Mouse (Mus musculus) hindbrain, embryonic 14.5 days (tissue): ENCODE measurements around the gene Rnf126. TPM values are rescaled to one million over a fixed set of nuclear protein-coding genes. Genes with fewer than 3 reads are reported as not detected.

Experiments used
- ATAC-seq: fragments of 200-750 bp; cut with Nextera tagmentation; 2 replicates; pipeline ENCODE4 v1.8.0; 2017; ENCODE audit warnings: moderate number of reproducible peaks, mild to moderate bottlenecking, moderate TSS enrichment, moderate library complexity; ENCODE audit not compliant: low FRiP score
- DNase-seq: peaks from one replicate; pipeline ENCODE4 v3.0.0-alpha.2; 2015; ENCODE audit warnings: low spot score
- H3K27ac ChIP-seq: fragments of 300-500 bp; sonication (generic); 2 replicates; pipeline ENCODE4 v1.5.1; 2014; ENCODE audit warnings: mild to moderate bottlenecking, moderate library complexity
- H3K27me3 ChIP-seq: fragments of 300-500 bp; sonication (generic); 2 replicates; pipeline ENCODE4 v1.6.1; 2014; ENCODE audit warnings: mild to moderate bottlenecking, low read length, mixed read lengths; ENCODE audit not compliant: control insufficient read depth, insufficient read depth
- H3K36me3 ChIP-seq: fragments of 300-500 bp; sonication (generic); replicated peaks from 2 replicates; pipeline ENCODE4 v1.6.1; 2014; ENCODE audit not compliant: control insufficient read depth, insufficient read depth
- H3K4me1 ChIP-seq: fragments of 300-500 bp; sonication (generic); replicated peaks from 2 replicates; pipeline ENCODE4 v1.6.1; 2014; ENCODE audit warnings: antibody characterized with exemption, low read length, mixed read lengths; ENCODE audit not compliant: control insufficient read depth, insufficient read depth
- H3K4me2 ChIP-seq: fragments of 300-500 bp; sonication (generic); replicated peaks from 2 replicates; pipeline ENCODE4 v1.6.1; 2014; ENCODE audit warnings: mild to moderate bottlenecking, moderate library complexity
- H3K4me3 ChIP-seq: fragments of 300-500 bp; sonication (generic); replicated peaks from 2 replicates; pipeline ENCODE4 v1.5.1; 2014; ENCODE audit warnings: mild to moderate bottlenecking, low read length
- H3K9ac ChIP-seq: fragments of 300-500 bp; sonication (generic); 2 replicates; pipeline ENCODE4 v1.6.1; 2014
- H3K9me3 ChIP-seq: fragments of 300-500 bp; sonication (generic); 2 replicates; pipeline ENCODE4 v1.6.1; 2016; ENCODE audit warnings: low read length; ENCODE audit not compliant: control insufficient read depth
- WGBS: fragments of 180-500 bp; shearing (Covaris S2); extraction: QIAGEN DNeasy Blood & Tissue Kit; methylation state at CpG from one replicate; pipeline ENCODE4 v1.1.7; 2014; 5-methylcytosine and 5-hydroxymethylcytosine counted together
- polyA plus RNA-seq: library from polyadenylated mRNA; unstranded; fragments of >200 nt; fragmentation: Nextera tagmentation; extraction: Ambion mirVana; gene quantifications from 2 replicates; pipeline ENCODE4 v1.2.1, GENCODE M21; 2014

Gene Rnf126
- polyA plus RNA-seq, 1 experiment from 2014 or later = 96.7 TPM

- ATAC-seq = no peak; the same call in 1 of the 2 replicates
- Histone ChIP-seq H3K4me1 (no peaks in the 10 kb centered on the region), H3K27me3 (no peaks in the 10 kb centered on the region), H3K27ac (no peak overlapping the region), H3K4me3 (no peak overlapping the region), H3K9ac (no peak overlapping the region), H3K36me3 (peaks cover 21% of the 10 kb centered on the region; the same call in 1 of the 2 replicates), H3K4me2 (no peak overlapping the region), H3K9me3 (0 out of 2 replicates have a peak, but pooled peaks cover 3% of the 10 kb centered on the region)
- 80% methylated on average over 13 of the region's 13 CpGs for WGBS
- DNase-seq = no peak
Measured at GRCm38 (mm10) chr10:79729357-79729965, 37.3 kb downstream of the Rnf126 start.

- 65% methylated on average over 28 of the region's 28 CpGs for WGBS
- DNase-seq (no peak), ATAC-seq (no peak)
Measured at GRCm38 (mm10) chr10:79728323-79729249, 38.2 kb downstream of the Rnf126 start.

GRCm38 (mm10) chr10:79726090-79726489 is 40.7 kb downstream of the Rnf126 start:
- DNase-seq = no peak
- 23% methylated on average over 11 of the region's 11 CpGs for whole genome bisulfite sequencing

More at GRCm38 (mm10) chr10:79728323-79729249, 38.2 kb downstream of the Rnf126 start:
- no peaks in the 10 kb centered on the region for H3K4me1 ChIP-seq
- H3K4me2 ChIP-seq = no peak overlapping the region
- no peaks in the 10 kb centered on the region for H3K27me3 ChIP-seq
- no peak overlapping the region for H3K9ac ChIP-seq
- no peak overlapping the region for H3K27ac ChIP-seq
- peaks cover 12% of the 10 kb centered on the region; the same call in 1 of the 2 replicates for H3K36me3 ChIP-seq
- no peak overlapping the region for H3K4me3 ChIP-seq
- 0 out of 2 replicates have a peak, but pooled peaks cover 3% of the 10 kb centered on the region for H3K9me3 ChIP-seq

GRCm38 (mm10) chr10:79723692-79724091 is 43.1 kb downstream of the Rnf126 start:
- H3K27me3 ChIP-seq = peaks cover 4% of the 10 kb centered on the region; the same call in 1 of the 2 replicates

More at GRCm38 (mm10) chr10:79726090-79726489, 40.7 kb downstream of the Rnf126 start:
- no peak overlapping the region for H3K9ac ChIP-seq
- no peak overlapping the region for H3K4me3 ChIP-seq
- H3K27me3 ChIP-seq = no peaks in the 10 kb centered on the region
- no peak overlapping the region for H3K27ac ChIP-seq
- 0 out of 2 replicates have a peak, but pooled peaks cover 8% of the 10 kb centered on the region for H3K36me3 ChIP-seq
- 0 out of 2 replicates have a peak, but pooled peaks cover 3% of the 10 kb centered on the region for H3K9me3 ChIP-seq
- H3K4me2 ChIP-seq = no peak overlapping the region
- no peaks in the 10 kb centered on the region for H3K4me1 ChIP-seq
- no peak for ATAC-seq

GRCm38 (mm10) chr10:79723047-79723446 is 43.7 kb downstream of the Rnf126 start:
- no peak overlapping the region for H3K27ac ChIP-seq
- H3K4me2 ChIP-seq = no peak overlapping the region
- 55% methylated on average over 6 of the region's 6 CpGs for WGBS
- peaks cover 1% of the 10 kb centered on the region; the same call in 1 of the 2 replicates for H3K4me1 ChIP-seq
- H3K27me3 ChIP-seq = peaks cover 10% of the 10 kb centered on the region
- 0 out of 2 replicates have a peak, but pooled peaks cover 4% of the 10 kb centered on the region for H3K36me3 ChIP-seq
- 0 out of 2 replicates have a peak, but pooled peaks cover 3% of the 10 kb centered on the region for H3K9me3 ChIP-seq
- DNase-seq (no peak), ATAC-seq (no peak)
- H3K4me3 ChIP-seq = no peak overlapping the region
- no peak overlapping the region for H3K9ac ChIP-seq

More at GRCm38 (mm10) chr10:79723692-79724091, 43.1 kb downstream of the Rnf126 start:
- DNase-seq (no peak), ATAC-seq (no peak)
- 87% methylated on average over 7 of the region's 7 CpGs for WGBS
- Histone ChIP-seq H3K9ac (no peak overlapping the region), H3K4me2 (no peak overlapping the region), H3K36me3 (0 out of 2 replicates have a peak, but pooled peaks cover 4% of the 10 kb centered on the region), H3K4me3 (no peak overlapping the region), H3K27ac (no peak overlapping the region), H3K9me3 (0 out of 2 replicates have a peak, but pooled peaks cover 3% of the 10 kb centered on the region), H3K4me1 (no peaks in the 10 kb centered on the region)

- Histone ChIP-seq H3K4me1 (peaks cover 15% of the 10 kb centered on the region), H3K9me3 (no peaks in the 10 kb centered on the region), H3K27ac (no peak overlapping the region), H3K27me3 (peaks cover 27% of the 10 kb centered on the region), H3K4me2 (no peak overlapping the region), H3K9ac (no peak overlapping the region), H3K4me3 (no peak overlapping the region), H3K36me3 (no peaks in the 10 kb centered on the region)
- ATAC-seq (no peak), DNase-seq (no peak)
- WGBS = 54% methylated on average over 5 of the region's 5 CpGs
Measured at GRCm38 (mm10) chr10:79721089-79721488, 45.7 kb downstream of the Rnf126 start.

- 5% methylated on average over 43 of the region's 43 CpGs for WGBS
- peak overlapping the region; percentile 77 for H3K9ac ChIP-seq
- ATAC-seq (no peak), DNase-seq (peak; percentile 65)
- H3K4me1 ChIP-seq = peaks cover 15% of the 10 kb centered on the region
- no peaks in the 10 kb centered on the region for H3K9me3 ChIP-seq
- 0 out of 2 replicates have a peak, but pooled peaks cover 1% of the 10 kb centered on the region for H3K36me3 ChIP-seq
- no peak overlapping the region for H3K27ac ChIP-seq
- peak overlapping the region; percentile 71 for H3K4me3 ChIP-seq
- peak overlapping the region; percentile 91 for H3K4me2 ChIP-seq
- peaks cover 43% of the 10 kb centered on the region for H3K27me3 ChIP-seq
Measured at GRCm38 (mm10) chr10:79717640-79718357, 49.0 kb downstream of the Rnf126 start.

- H3K27me3 ChIP-seq = peaks cover 43% of the 10 kb centered on the region
Measured at GRCm38 (mm10) chr10:79716988-79717355, 49.8 kb downstream of the Rnf126 start.

More at GRCm38 (mm10) chr10:79716988-79717355, 49.8 kb downstream of the Rnf126 start:
- Histone ChIP-seq H3K27ac (peak overlapping the region; percentile 47), H3K4me2 (peak overlapping the region; percentile 91), H3K4me3 (peak overlapping the region; percentile 71), H3K36me3 (peaks cover 7% of the 10 kb centered on the region), H3K4me1 (peaks cover 15% of the 10 kb centered on the region), H3K9ac (peak overlapping the region; percentile 77), H3K9me3 (no peaks in the 10 kb centered on the region)
- WGBS = under 1% methylated on average over 39 of the region's 44 CpGs
- ATAC-seq (no peak; the same call in 1 of the 2 replicates), DNase-seq (no peak)
